15 mouse cellular contexts compared by ENCODE assay signal in the genomic region with DNA sequence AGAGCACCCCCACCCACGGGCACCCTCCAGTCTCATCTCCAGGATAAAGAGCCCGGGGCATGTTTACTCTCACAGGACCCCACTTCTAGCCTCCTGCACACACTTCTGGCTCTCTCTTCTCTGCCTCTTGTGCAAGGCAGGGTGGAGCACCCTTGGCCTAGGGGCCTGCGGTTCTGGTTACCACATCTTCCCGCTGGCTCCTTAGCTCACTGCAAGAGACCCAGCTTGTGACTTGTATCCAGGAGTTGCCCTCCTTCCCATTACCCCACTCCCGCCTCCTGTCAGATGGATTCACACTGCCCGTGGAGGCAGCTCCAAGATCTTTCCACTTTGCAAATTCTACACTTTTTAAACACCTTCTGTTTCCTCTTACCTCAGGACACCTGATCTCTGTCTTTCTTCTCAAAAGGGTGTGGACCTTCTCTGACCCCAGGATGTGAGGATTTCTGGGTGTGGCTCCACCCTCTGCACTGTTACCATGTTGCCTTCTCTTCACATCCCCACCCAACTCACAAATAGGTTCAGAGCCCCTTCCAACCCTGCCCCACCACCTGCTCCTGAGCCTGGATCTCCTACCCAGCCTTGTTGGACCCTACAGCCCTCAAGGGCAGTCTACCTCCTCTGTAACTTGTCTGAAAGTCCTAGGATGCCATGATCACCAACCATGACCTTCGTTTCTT. TPM values are rescaled to one million over a fixed set of nuclear protein-coding genes. Genes with fewer than 3 reads are reported as not detected.
A peak's percentile ranks its signal among the peaks of the same experiment; 100 is the strongest.
DNase-seq lines count a peak whose midpoint lies in the region; ATAC-seq and TF ChIP-seq lines count a peak whose summit lies in the region.
"Had no signal": no experiment of that assay in that cellular context is flagged by ENCODE, and none has a peak within 500 bp of the region (broad histone marks: within the 10 kb centered on the region; RNA-seq: fewer than 3 reads in every experiment).

No protein-coding gene starts in this region.

- no peaks in the 10 kb centered on the region for H3K27me3 ChIP-seq in spleen, adult 2 months (ENCODE audit: control insufficient read depth, insufficient read depth, low read length)
- no peaks in the 10 kb centered on the region for H3K27me3 ChIP-seq in stomach, postnatal 0 days (ENCODE audit: control insufficient read depth, insufficient read depth, low read length)
- H3K27me3 ChIP-seq: embryonic facial prominence, embryonic 15.5 days had no signal

- H3K9me3 ChIP-seq in stomach, postnatal 0 days (ENCODE audit: control insufficient read depth, low read length), result no peaks in the 10 kb centered on the region
- H3K9me3 ChIP-seq: embryonic facial prominence, embryonic 15.5 days had no signal

- no peak for TF ChIP-seq POLR2A in spleen, adult 2 months (IDR thresholded peaks at IDR 0.05; ENCODE audit: low read depth, low read length)

- WGBS in spleen, adult 2 months, result 64% methylated on average over 7 of the region's 7 CpGs
- 72% methylated on average over 7 of the region's 7 CpGs for WGBS in stomach, postnatal 0 days

- H3K36me3 ChIP-seq in spleen, adult 2 months (ENCODE audit: control insufficient read depth, insufficient read depth, low read length), result no peaks in the 10 kb centered on the region
- no peaks in the 10 kb centered on the region for H3K36me3 ChIP-seq in stomach, postnatal 0 days (ENCODE audit: control insufficient read depth, insufficient read depth, low read length)

- TF ChIP-seq CTCF in spleen, adult 2 months (IDR thresholded peaks at IDR 0.05; ENCODE audit: extremely low read depth, insufficient read depth, insufficient read length, insufficient replicate concordance), result no peak
- no peak for TF ChIP-seq CTCF in stomach, postnatal 0 days (IDR thresholded peaks at IDR 0.05; ENCODE audit: low read depth)

- no peak overlapping the region for H3K4me2 ChIP-seq in stomach, postnatal 0 days (replicated peaks; ENCODE audit: low read depth)
- H3K4me2 ChIP-seq: embryonic facial prominence, embryonic 15.5 days had no signal

- DNase-seq in spleen, adult 2 months (ENCODE audit: low read depth in 1 of 2, low spot score in 2 of 2), result no peak
- no peak for DNase-seq in spleen, adult 12 weeks (ENCODE audit: low spot score)
- peak; percentile 63 for DNase-seq in induced T-regulatory cell, adult 2 months (ENCODE audit: low read depth)
- DNase-seq in lung, postnatal 36 days, result peak; percentile 74
- no peak for DNase-seq in stomach, postnatal 0 days (ENCODE audit: low spot score)
- DNase-seq in ovary, postnatal 10 days (ENCODE audit: low spot score), result no peak
- no peak for DNase-seq in thymus, postnatal 25 days
- DNase-seq in ovary, postnatal 14 days (ENCODE audit: low spot score), result no peak
- DNase-seq: adrenal gland, adult 8-10 months; cerebellum, adult 11-12 months; gastrocnemius, postnatal 10 days; heart, postnatal 36 days had no signal

- H3K9ac ChIP-seq in stomach, postnatal 0 days (ENCODE audit: low read length), result 0 out of 2 replicates have a peak overlapping the region, but pooled peaks have one; percentile 35
- H3K9ac ChIP-seq: embryonic facial prominence, embryonic 15.5 days had no signal

- H3K4me3 ChIP-seq in spleen, adult 2 months (ENCODE audit: extremely low read depth, insufficient read depth, insufficient read length), result no peak overlapping the region
- H3K4me3 ChIP-seq in stomach, postnatal 0 days (ENCODE audit: low read depth, low read length), result no peak overlapping the region
- H3K4me3 ChIP-seq: embryonic facial prominence, embryonic 15.5 days had no signal

- H3K4me1 ChIP-seq in spleen, adult 2 months (ENCODE audit: control insufficient read depth, insufficient read depth, insufficient read length), result peaks cover 43% of the 10 kb centered on the region; the same call in 1 of the 2 replicates
- peaks cover 7% of the 10 kb centered on the region; the same call in 1 of the 2 replicates for H3K4me1 ChIP-seq in stomach, postnatal 0 days (replicated peaks; ENCODE audit: control insufficient read depth, insufficient read depth)

- no peak for TF ChIP-seq EP300 in stomach, postnatal 0 days (optimal IDR thresholded peaks at IDR 0.05)

- H3K27ac ChIP-seq in spleen, adult 2 months (ENCODE audit: insufficient read depth, low read length), result peak overlapping the region; percentile 59
- peak overlapping the region; percentile 77 for H3K27ac ChIP-seq in stomach, postnatal 0 days (replicated peaks)
- H3K27ac ChIP-seq: embryonic facial prominence, embryonic 15.5 days had no signal

- no peak for ATAC-seq in stomach, postnatal 0 days (ENCODE audit: low FRiP score, low TSS enrichment)

RNA-seq across cellular contexts. Expression of gene Glipr2, which starts 8.8 kb away (rescaled TPM):
- 13.7 and 19.8 TPM in 2 replicates for polyA plus RNA-seq in spleen, adult 2 months (2012; rRNA removed)
- 43.4 and 46.4 TPM in 2 replicates for polyA plus RNA-seq in stomach, postnatal 0 days (2015; fragmentation: Nextera tagmentation; extraction: Ambion mirVana)

RNA-seq across cellular contexts. Expression of gene Ccin, which starts 17.3 kb away (rescaled TPM):
- polyA plus RNA-seq in spleen, adult 2 months (2012; rRNA removed), result 0.04 and 0.12 TPM in 2 replicates
- polyA plus RNA-seq in stomach, postnatal 0 days (2015; fragmentation: Nextera tagmentation; extraction: Ambion mirVana), result not detected in 2 replicates
- polyA plus RNA-seq: embryonic facial prominence, embryonic 15.5 days; kidney, embryonic 16.5 days; neural tube, embryonic 14.5 days had no signal

RNA-seq across cellular contexts. Expression of gene Clta, which starts 38.3 kb away (rescaled TPM):
- 183 and 235 TPM in 2 replicates for polyA plus RNA-seq in spleen, adult 2 months (2012; rRNA removed)
- 191 and 194 TPM in 2 replicates for polyA plus RNA-seq in stomach, postnatal 0 days (2015; fragmentation: Nextera tagmentation; extraction: Ambion mirVana)

Comparison
In these comparisons a context has a peak if more than half of its experiments do, and no peak if none do; other contexts are left out.
1. DNase-seq: peak in induced T-regulatory cell, adult 2 months (single experiment) and lung, postnatal 36 days (single experiment); none in spleen, adult 2 months (0 of 2), spleen, adult 12 weeks (single experiment), stomach, postnatal 0 days (single experiment), ovary, postnatal 10 days (single experiment), thymus, postnatal 25 days (single experiment) and ovary, postnatal 14 days (single experiment).